Mouse (Mus musculus): ENCODE results near the gene Vmn1r118.
"Not testable (repeated sequence)": the region's sequence is repeated elsewhere in the genome, so short reads cannot be mapped to it uniquely, and the experiment has no call there.

DNA sequence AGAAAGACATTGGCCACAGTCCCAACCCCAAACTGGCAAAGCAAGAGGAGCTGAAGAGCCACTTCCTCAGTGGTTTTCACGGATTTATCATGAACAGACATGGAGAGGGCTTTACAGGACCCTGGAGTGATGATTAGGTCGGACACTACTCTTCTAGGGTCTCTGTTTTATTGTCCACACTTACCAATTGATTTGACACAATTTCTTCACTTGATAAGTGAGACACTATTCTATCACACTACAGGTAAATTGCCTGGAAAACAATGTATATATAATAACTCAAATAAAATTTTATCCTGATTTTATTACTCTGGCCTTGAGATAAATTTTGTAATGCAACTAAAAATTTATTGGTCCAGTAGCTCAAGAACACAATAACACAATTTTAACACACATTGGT lies at the start of gene Vmn1r118:
- not testable (repeated sequence) for TF ChIP-seq HCFC1 (IDR thresholded peaks at IDR 0.05; ENCODE audit: borderline replicate concordance, insufficient read depth, low read length); ZNF384 (IDR thresholded peaks at IDR 0.05; ENCODE audit: low read depth, low read length); MAFK (IDR thresholded peaks at IDR 0.05; ENCODE audit: insufficient read depth, low read depth, low read length); ZC3H11A (IDR thresholded peaks at IDR 0.05; ENCODE audit: borderline replicate concordance, low read depth, low read length)
